Mouse (Mus musculus) adrenal gland, adult 2 months (tissue): Measurements from ENCODE around the gene Nadk. TPM values are rescaled to one million over a fixed set of nuclear protein-coding genes. Genes with fewer than 3 reads are reported as not detected.

ENCODE experiments used
- DNase-seq: peaks from one replicate; pipeline ENCODE4 v3.0.0; 2021
- long read RNA-seq: library from polyadenylated mRNA; stranded (forward); transcript quantifications from one replicate; pipeline ENCODE4 v2.0.0, GENCODE M21; 2021
- polyA plus RNA-seq: library from polyadenylated mRNA; depleted of rRNA; stranded (reverse); fragments of >200 nt; gene quantifications from 2 replicates; pipeline ENCODE4 v1.2.3, GENCODE M21; 2012; rRNA removed
- total RNA-seq, 2 experiments: library from RNA; stranded (reverse); gene quantifications; 2 replicates each; pipeline ENCODE4 v1.2.3; 2021

Nadk gene
- 100 to 1,000 TPM; 184 to 322 TPM for total RNA-seq
- polyA plus RNA-seq, result 297 and 390 TPM in 2 replicates
- long read RNA-seq, transcript Nadk-202 (10 exons, 2,737 nt), result minor isoform, 17 of 379 reads
- long read RNA-seq, transcript Nadk-203 (12 exons, 3,152 nt), result major isoform, 279 of 379 reads
- long read RNA-seq, partial matches to known transcripts, result 23 of 379 reads
- long read RNA-seq, other reads (novel, unspliced or antisense), result 60 of 379 reads

- DNase-seq, result peak; percentile 28
Measured at GRCm38 (mm10) chr4:155561661-155562442, at the start of gene Nadk. Gene Nadk (plus strand): TSS chr4:155562378.

DNA sequence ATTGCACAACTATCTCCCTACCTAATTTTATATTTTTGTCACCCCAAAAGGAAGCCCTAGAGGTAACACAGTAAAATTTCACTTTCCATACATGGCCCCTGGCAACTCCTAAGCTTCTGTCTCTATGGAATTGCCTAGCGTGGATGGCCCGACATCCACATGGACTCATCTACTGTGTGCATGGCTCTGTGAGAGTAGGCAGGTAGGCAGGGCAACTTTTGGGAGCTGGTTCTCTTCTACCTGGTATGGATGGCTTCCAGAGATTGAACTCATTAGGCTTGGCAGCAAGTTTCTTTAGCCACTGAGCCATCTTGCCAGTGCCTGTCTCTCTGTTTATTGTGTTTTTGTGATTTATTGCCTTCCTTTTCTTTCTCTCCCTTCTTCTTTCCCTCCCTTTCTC lies 47.4 kb upstream of the Nadk start:
- no peak for DNase-seq

DNA sequence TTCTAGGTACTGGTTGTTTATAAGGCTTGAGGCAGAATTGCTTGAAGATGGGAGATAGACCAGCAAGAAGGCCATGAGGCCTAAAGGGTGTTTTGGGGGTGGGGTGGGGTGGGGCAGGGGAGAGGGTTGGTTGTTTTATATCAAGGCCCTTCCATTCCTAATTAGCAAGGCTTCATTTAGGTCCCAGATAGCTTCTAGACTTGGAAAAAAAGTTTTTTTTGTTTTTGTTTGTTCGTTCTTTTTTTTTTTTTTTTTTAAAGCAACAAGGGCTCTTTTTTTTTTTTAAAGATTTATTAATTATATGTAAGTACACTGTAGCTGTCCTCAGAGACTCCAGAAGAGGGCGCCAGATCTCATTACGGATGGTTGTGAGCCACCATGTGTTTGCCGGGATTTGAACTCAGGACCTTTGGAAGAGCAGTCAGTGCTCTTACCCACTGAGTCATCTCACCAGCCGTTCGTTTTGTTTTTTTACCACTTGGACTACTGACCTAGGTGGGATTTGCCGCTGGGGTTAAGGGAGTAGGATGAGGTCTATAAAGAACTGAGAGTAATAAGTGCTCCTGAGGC lies 44.1 kb upstream of the Nadk start:
- DNase-seq, result no peak

DNA sequence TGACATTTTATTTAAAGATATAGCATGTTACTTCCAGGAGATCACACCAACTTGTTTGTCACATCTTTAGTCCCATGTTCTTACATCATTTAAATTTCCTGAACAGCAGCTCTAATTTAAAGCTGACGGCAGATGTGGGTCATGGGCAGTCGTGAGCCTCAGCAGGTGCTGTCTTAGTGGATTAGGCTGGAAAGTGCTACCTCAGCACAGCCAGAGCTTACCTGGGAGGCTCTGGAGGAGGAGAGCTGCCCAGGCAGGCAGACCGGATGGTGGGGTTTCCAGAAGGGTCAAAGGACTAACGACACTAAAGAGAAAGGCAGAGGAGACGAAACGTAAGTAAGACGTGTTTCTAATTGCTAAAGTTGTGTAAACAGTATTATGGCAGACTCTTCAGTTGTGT lies 39.9 kb upstream of the Nadk start:
- DNase-seq, result no peak

DNA sequence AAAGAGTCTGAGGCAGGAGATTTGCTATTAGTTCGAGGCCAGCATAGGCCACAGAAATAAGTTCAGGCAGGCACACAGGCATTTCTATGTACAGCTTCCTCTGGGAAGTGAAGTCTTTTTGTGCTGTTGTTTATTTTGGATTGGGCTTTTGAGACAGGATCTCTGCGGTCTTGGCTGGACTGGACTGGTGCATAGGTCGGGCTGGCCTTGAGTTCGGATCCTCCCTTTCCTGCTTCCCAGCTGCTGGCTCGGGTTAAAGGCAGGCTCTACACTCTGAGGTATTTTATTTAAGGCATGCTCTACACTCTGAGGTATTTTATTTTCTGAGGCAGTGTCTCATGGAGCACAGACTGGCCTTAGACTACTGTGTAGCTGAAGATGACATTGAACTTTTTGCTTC lies 36.4 kb upstream of the Nadk start:
- peak; percentile 55 for DNase-seq

DNA sequence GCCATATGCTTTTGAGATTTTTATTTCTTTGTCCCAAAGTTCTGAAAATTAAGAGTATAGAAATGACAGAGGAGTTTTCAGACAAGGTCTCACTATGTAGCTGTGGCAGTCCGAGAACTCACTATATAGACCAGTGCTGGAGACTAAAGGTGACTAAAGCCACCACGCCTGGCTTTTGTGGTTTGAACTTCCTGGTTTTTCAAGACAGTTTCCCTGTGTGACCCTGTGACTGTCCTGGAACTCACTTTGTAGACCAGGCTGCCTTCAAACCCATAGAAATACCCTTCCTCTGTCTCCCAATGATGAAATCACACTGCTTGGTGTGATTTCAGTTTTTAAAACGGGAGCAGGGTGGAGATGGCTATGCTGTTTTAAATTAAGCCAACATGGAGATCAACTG lies 32.9 kb upstream of the Nadk start:
- DNase-seq, result no peak

DNA sequence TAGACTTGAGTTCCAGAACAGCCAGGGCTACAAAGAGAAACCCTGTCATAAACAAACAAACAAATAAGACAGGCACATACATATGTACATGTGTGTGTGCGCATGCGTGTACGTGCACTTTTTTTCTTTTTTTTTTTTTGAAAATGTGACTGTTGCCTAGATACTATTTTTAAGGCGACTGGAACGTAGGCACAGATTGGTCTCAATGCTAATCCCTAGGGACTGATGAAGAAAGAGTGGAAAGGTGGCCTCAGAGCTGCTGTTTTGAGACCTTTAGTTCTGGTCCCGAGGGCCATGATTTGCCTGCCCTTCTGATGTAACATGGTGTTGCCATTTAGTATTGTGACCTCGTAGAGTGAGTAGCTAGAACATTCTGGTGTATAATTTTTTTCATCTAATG lies 12.2 kb upstream of the Nadk start:
- no peak for DNase-seq

- no peak for DNase-seq
Measured at GRCm38 (mm10) chr4:155550446-155550845, 11.7 kb upstream of the Nadk start.

DNA sequence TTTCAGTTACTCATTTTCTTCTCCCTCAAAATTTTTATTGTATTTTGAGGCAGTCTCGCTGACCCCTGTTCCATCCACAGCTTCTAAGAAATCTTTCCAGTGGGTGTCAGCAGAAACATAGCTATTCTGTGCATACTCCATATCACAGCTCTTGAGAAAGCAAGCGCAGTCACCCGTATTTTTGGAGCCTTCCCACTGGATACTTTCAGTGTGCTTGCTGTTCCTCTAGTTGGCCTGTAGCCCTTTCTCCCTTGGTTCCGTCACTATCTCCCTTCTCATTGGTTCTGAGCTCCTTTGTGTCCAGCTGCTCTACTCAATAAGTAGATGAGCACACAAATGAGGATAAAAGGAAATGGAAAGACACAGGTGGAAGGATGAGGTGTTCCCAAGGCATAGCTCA lies 11.1 kb upstream of the Nadk start:
- DNase-seq, result no peak

DNA sequence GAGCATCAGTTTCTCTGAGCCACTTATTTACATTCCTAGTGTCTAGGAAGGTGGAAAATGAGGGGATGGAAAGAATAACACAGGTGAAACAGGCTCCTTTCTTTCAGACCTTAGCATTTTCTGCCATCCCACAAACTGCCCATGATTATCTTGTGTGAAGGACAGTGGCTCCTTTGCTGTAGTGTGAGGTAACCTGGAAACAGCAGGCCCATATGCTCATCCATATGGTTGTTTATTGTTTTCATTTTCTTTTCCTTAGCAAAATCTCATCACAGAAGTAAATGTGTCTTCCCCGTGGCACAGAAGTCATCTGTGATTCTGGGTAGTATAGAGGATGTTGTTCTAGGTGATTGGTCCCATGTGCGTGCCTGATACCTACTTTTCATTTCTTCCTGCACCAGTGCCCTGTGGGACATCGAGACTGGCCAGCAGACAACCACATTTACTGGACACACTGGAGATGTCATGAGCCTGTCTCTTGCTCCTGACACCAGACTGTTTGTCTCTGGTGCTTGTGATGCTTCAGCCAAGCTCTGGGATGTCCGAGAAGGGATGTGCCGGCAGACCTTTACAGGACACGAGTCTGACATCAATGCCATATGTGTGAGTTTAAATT lies 9.2 kb upstream of the Nadk start:
- no peak for DNase-seq

DNA sequence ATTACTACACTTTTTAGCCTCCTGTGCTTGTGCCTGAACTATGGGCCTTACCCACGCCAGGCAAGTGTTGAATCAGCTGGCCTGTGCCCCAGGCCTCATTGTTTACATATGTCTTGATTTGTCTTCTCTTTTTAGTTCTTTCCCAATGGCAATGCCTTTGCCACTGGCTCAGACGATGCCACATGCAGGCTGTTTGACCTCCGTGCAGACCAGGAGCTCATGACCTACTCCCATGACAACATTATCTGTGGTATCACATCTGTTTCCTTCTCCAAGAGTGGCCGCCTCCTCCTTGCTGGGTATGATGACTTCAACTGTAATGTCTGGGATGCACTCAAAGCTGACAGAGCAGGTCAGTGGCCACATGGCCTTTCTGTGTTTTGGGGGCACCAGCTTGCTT lies 7.3 kb upstream of the Nadk start:
- DNase-seq, result no peak

GRCm38 (mm10) chr4:155555464-155555863 lies 6.7 kb upstream of the Nadk start:
- no peak for DNase-seq

DNA sequence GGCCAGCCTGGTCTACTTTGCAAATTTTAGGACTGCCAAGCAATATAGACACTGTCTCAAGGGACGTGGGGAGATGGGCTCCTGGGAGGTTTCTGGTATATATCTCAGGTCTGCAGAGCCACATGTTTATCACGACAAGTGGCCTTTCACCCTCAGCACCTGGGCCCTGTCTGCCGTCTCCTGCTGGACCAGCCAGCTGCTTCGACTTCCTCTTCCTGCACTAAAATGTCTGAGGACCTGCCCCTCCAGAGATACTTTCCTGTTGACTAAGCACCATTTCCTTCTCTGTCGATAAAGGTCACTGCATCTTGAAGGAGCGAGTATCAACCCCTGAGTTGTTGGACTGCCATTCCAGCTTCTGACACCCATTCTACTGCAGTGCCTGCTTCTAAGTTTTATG lies 2.7 kb upstream of the Nadk start:
- no peak for DNase-seq

- DNase-seq, result no peak
Measured at GRCm38 (mm10) chr4:155560932-155561331, 1.2 kb upstream of the Nadk start.

DNA sequence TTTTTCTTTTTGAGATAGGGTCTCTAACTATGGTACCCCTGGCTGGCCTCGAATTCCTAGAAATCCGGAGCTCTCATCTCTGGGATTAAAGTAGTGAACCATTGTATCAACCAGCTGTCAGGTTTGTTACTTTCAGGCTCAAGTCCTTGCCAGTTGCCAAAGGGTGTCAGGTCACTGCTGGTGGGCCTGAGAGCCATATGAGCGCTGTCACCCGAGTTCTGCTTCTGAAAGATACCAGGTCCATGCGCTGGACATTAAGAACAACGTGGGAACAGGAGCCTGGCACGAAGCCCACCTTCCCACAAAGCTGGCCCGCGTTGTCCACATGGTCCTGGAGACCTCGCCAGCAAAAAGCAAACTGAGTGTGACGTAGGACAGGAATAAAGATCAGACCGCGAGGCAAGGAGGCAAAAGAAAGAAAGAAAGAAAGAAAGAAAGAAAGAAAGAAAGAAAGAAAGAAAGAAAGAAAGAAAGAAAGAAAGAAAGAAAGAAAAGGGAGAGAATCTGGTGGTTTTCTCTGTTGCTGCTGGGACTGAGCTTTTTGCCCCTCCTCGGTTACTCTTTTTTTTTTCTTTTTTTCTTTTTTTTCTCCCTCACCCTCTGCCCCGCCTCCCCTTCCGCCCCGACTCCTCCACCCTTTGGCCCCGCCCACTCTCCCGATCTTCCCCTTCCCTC lies 684 bp downstream of the Nadk start:
- DNase-seq, result peak; percentile 64

- DNase-seq, result peak; percentile 99
Measured at GRCm38 (mm10) chr4:155563400-155564231, 1.4 kb downstream of the Nadk start.

DNA sequence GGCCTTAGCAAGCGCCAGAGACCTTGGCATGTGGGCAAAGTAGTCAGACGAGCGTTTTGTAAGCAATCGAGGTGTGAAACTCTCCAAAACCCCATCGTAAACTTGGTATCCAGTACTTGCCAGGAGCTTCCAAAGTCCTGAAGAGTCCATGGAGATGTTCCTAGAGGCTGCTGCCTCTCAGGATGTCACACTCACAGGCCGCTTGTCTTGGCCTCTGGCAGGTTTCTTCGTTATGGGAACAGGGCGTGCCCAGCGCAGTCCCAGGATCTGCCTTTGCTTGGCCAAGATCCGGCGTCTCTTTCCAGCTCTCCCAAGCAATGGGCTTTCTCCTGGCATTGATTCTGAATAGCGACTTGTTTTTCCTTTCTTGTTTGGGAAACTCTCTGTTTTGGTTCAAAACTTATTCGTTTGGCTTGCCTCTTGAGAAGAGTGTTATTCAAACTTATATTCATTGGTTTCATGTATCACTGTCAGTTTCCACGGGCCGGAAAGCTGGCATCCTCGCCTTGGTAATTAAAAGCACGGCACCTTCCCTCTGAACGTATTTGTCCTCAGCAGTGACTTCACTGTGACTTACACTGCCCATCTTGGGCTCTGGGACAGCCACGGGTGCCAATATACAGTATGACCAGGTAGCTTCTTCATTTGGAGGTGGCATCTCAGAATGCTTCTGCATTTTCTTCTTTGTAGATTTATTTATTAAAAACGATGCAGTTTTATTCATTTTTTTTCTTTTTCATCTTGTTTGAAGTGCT lies 2.3 kb downstream of the Nadk start:
- peak; percentile 73 for DNase-seq

DNA sequence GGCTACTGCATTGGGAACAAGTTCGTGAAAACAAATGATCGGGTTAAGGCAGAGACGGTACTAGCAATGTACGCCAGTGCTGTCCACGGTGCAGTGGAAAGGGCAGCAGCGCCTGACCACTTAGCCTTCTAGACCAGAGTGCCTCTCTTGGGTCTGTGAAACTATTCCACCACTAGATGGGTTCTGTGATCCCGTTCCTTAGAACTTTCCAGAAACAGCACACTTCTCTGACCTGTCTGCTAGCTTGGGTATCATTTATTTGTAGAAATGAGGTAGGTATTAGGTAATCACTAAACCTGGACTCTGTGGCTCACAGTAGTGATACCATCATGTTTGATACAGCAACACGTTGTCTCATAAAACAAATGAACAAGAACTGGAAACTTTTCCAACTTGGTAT lies 4.4 kb downstream of the Nadk start:
- DNase-seq, result no peak

DNA sequence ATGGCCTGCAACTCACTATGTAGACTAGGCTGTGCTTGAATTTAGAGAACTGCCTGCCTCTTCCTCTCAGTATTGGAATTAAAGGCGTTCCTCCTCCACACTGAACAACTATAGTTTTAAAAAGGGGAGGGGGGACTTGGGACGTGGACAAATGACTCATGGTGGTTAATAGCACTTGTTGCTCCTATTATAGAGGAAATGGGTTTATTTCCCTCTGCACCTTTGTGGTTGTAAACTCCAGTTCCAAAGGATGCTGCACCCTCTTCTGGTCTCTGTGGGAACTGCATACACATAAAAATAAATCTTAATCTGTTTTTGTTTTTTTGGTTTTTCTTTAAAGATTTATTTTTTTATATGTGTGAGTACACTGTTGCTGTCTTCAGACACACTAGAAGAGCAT lies 6.0 kb downstream of the Nadk start:
- DNase-seq, result no peak

GRCm38 (mm10) chr4:155568632-155569370 lies 6.6 kb downstream of the Nadk start:
- DNase-seq, result no peak
